Mouse (Mus musculus): ENCODE results near the gene Man2a2.

Gene Man2a2

DNA sequence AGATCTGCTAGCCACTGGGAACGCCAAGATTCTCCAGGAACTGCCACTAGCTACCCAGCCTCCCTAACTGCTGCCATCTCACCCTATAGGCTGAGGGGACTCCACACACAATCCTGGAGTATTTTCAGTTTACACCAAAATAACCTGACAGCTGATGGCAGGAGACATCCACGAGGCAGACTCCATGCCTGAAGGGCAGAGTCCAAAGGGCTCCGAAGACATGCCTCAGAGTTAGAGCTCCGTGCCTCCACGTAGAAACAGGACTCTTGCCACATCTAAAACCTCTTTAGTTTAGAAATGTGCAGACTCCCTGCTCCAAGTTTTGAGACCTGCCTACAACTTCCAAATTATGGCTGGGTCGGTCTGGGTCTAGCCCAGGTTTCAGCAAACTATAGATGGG is 29.4 kb upstream of the Man2a2 start:
- no peak for DNase-seq (ENCODE audit: low read depth, low spot score)

DNA sequence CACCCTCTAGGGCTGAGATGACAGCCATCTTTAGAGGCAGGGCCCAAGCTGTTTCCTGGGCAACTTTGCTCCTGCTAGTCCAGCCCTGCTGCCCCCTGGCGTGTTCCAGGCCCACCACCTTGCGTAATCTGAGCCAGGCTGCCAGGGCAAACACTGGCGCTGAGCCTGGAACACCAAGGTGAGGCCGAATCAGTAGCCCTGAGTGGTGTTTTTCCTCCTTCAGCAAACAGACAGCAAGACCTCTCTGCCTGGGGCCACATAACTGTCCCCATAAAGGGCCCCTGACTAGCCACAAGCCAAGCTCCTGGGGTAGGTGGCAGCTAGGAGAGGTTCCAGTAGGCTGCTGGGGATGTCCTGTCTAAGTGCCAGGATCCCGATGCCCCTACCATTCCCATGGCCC is 28.9 kb upstream of the Man2a2 start:
- no peak for DNase-seq (ENCODE audit: low read depth, low spot score)

DNA sequence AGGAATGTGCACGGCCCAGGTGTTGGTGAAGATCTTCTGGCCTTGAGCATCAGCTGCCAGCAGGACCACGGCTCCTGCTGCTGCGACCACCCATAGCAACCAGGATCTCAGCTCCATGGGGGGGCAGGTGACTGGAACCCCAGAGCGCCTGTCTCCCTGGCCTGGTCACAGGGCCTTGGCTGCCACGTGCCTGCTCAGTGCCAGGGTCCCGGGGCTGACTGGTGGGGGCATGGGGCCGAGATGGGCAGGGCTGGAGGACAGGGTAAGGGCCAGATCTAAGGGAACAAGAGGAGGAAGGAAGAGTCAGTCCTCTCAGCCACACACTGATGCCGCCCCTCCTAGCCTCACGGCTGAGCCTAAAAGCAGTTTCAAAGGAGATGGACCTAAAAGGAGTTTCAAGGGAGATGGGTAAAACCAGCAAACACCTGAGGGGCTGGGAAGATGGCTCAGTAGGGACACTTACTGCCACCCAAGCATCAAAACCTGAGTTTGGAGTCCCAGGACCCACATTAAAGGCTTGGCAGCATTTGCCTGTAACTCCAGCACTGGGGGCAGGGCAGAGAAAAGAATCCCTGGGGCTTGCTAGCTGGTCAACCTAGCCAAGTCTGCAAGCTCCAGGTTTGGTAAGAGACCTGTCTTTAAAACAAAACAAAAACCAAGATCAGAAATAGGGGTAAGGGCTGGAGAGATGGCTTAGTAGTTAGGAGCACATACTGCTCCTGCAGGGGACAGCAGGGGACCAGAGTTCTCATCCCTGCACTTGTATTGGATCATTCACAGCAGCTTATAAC is 27.7 kb upstream of the Man2a2 start:
- no peak for DNase-seq (ENCODE audit: low read depth, low spot score)

DNA sequence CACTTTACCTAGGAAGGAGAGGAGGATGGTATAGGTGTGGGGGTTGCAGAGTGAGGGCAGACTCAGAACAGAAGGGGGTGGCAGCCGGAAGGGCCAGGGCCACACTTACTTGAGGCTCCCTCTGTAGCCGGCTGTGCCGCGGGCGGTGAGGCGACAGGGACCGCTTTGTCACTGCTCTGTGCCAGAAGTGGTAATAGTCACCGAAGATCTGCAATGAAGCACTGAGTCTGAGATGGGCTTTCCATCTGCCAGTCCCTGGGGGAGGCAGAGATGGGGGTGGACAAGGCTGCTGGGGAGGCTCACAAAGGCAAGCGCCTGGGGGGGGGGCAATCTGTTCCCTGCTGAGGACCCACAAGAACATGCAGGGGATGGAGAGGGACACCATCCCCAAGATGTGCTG is 26.8 kb upstream of the Man2a2 start:
- DNase-seq (ENCODE audit: low read depth, low spot score): no peak

DNA sequence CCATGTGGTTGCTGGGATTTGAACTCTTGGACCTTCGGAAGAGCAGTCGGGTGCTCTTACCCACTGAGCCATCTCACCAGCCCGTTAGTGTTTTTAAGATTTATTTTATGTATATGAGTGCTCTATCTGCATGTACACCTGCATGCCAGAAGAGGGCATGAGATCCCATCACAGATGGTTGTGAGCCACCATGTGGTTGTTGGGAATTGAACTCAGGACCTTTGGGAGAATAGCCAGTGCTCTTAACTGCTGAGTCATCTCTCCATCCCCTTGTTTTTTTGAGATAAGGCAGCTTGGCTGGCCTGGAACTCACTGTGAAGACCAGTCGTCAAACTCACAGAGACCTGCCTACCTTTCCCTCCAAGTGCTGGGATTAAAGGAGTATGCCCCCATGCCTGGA is 25.3 kb upstream of the Man2a2 start:
- DNase-seq (ENCODE audit: low read depth, low spot score): peak; percentile 34

DNA sequence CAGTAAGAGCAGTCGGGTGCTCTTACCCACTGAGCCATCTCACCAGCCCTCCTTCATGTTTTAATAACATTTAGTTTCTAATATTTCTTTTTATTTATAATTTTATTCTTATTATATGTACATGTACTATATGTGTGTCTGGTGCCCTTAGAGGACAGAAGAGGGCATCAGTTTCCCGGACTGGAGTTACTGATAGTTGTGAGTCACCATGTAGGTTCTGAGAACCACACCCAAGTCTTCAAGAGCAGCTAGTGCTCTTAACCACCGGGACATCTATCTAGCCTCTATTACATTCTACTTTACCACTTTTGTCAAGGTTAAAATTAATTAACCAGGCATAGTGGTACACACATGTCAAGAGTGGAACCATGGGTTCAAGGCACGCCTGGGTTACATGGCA is 23.4 kb upstream of the Man2a2 start:
- no peak for DNase-seq (ENCODE audit: low read depth, low spot score)

DNA sequence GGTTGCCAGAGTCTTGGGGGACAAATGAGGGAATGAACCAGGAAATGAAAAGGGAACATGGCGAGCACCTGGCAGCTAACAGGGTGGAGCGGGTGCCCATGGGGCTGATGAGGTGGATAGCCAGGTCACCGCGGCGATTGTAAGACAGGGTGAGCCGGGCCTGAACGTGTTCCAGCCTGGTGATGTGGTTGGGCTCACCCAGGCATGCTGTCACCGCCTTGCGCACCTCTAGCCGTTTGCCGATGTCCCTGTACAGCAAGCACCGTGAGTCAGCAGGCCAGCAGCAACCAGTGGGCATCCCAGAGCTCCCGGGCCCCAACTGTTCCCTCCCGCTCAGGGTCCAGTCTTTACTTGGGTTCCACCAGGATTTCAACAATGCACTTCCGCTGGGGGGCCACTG is 20.9 kb upstream of the Man2a2 start:
- no peak for DNase-seq (ENCODE audit: low read depth, low spot score)

DNA sequence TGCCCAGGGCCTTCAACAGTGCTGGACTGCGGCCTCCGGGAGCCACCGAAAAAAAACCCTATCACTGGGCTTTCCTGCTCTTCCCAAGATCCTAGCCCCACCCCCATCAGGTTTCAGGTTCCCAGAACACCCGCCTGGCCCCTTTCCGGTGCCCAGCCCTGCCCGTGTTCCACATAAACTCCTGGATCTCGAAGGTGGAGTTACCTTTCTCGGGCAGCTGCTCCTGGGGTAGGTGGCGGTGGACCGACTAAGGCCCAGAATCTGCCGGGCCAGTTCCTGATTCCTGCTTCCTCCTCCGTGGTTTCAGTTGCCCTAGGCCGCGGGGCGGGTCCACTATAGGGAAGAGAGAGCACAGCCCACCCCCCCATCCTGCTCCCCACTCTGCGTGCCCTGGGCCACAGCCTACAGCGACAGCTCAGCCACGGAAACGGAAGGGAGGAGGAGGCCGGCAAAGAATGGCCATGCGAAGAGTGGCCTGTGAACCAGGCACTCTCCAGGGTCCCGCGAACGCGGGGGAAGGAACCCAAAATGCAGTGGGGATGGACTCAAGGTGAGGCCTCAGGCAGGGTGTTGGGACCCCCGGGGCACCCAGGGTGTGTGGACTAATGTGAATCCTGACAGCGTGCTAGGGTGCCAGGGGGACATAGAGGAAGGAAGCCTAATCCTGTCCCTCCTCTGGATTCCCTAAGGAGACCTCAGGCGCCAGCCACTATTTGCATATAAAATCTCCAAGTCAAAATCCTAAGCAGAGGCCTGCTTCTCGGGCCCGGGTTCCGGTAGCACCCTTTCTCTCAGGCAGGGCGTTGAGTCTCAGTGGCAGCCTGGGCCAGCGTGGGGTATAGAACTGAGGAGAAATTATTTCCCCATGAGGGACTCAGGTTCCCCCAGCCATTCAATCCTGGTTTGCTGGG is 16.7 kb upstream of the Man2a2 start, which contains the start of gene Fes:
Gene Fes, minus strand, starts transcription at position 314 of the 911 bp plus-strand sequence.
- DNase-seq (ENCODE audit: low read depth, low spot score): peak; percentile 36

DNA sequence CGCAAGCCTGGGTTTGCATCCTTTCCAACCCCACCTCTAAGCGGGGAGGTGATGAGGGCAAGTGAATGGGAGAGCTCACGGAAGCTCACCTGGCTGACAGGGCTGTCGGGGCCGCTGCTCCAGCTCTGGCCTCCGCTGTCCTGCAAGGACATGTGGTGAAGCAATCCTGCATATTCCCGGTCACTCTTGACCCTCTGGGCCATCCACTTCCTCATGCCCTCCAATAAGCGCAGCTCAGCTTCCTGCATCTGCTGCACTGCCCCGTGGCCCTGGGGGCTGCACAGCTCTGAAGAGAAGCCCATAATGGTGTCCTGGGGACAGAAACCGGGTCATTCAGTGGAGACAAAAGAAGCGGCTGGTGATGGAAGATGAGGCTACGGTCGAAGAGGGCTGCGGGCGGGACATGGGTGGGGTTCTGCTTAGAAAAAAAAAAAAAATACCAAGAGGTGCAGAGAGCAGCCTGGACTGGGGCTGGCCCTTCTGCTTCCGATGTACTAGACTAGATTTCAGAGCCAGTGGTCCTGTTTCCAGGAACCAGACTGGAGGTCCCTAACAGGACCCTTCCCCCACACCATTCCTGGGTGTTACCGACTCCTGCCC is 16.0 kb upstream of the Man2a2 start:
- DNase-seq (ENCODE audit: low read depth, low spot score): peak; percentile 30

DNA sequence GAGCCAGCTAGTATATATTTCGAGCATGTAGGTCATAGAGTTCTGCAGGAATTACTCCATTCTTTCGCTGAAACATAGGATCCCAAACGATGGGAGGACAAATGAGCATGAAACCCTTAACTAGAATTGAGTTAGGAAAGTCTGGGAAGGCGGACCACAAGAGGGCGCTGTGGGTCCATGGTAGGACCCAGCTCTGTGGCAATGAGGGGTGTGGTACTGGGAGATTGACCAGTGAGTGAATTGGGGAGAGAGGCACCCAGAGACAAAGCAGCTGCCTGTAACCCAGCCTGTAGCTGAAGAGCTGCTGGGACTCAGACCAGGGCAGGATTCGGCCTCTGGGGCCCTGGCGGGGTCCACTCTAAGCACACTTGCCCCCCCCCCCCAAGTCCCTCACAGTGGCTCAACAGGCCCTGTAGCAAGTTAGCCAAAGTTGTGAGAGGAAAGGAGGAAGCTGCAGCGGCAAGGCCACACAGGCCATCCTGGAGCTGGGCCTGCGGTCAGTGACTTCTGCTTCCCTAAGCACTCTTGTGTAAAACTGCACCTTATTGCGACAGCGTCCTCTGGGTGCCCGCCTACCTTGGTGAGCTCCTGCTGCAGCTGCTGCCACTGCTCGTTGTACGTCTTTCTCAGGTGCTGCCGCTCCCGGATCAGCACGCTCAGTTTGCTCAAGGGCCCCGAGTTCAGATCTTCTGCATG is 15.2 kb upstream of the Man2a2 start:
- DNase-seq (ENCODE audit: low read depth, low spot score): peak; percentile 93

DNA sequence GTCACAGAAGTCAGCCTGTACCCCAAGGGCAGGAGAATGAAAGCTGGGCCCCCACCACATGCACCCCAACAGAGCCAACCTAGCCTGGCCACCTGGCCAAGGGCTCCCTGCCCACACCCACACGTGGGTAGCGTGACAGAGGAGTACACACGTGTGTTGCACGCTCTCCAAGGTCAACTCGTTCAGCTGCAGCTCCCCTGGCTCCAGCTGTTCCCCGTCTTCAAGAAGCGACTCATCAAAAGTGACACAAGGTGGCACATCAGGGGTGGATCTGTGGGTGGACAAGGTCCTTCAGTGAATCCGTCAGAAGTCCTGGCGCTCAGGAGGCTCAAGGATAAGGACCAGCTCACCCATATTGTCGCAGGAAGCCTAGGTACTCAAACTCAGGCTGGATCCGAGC is 11.7 kb upstream of the Man2a2 start:
- no peak for DNase-seq (ENCODE audit: low read depth, low spot score)

DNA sequence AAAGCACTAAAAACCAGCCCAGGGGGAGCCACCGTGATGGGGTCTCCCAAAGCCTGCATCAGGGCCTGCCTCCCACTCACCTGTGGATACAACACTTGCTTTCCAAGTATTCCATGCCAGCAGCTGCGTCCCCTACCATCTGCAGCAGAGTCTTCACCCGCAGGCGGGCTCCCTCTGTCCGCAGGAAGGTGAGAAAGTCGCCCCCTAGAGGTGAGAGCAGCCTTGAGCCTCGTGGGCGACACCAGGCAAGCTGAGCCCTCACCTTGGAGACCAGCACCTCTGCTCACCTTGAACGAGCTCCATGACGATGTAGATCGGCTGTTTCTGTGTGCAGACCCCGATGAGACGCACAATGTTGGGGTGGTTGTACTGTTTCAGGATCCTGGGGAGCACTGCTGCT is 8.4 kb upstream of the Man2a2 start:
- peak; percentile 85 for DNase-seq (ENCODE audit: low read depth, low spot score)

DNA sequence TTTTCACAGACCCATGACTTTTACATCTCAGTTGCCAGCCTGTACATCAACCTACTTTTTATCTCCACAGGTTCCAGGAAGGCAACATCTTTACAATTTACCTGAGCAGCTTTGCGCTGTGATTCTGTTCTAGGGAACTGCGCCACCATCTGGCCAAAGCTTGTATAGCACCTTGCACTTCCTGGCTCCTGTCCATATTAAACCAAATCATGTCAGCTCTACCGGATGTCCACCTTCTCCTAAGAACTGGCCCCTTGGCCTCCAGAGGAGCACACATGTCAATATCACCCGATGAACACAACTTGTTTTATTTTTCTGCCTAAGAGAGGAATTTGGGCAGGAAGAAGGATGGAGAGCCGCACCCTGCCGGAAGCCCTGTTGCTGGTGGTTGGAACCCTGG is 6.3 kb upstream of the Man2a2 start:
- peak; percentile 79 for DNase-seq (ENCODE audit: low read depth, low spot score)

DNA sequence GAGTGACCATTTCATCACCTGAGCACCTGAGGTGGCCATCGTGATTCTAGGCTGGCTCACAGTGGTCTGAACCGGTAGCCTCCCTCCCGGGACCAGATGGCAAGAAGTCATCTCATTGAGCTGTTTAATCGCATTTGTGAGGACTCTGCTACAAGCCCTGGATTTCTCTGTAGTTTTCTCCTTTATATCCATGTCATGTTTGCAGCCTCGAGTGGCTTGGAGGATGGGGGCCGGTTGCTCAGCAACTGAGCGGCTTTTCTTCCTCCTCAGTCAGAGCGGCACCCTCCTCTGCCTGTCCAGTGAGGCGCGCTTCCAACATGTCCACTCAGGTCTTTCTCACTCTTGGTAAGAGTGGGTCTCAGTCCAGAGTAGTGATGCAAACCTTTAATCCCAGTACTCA is 5.0 kb upstream of the Man2a2 start:
- DNase-seq (ENCODE audit: low read depth, low spot score): no peak

DNA sequence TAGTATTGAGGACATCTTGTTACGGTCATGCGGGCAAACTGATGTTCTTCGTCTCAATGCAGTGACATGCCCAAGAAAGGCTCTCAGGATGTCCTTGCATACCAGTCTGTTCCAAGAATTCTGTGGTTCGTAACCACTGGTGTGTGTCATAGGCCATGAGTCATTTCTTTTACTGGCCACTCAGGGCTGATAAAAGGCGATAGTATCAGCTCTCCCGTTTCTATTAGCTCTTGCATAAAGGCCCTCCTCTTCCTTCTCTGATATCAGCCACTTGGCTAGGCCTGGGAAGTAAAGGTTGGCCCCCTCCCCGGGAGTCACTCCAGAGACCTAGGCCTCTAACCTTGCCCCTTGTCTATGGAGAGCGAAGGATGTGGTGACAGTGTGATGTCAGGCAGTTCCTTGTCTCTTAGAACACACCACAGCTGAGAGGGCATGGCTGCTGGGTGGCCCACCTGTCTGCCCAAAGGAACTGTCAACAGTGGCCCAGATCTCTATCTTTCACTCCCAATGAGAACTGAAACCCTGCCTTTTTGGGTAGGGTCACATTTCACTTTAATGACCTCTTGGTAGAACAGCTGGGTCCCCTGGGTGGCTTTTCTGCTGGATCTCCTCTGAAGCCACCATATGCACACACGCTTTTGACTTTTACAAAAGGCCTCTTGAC is 4.3 kb upstream of the Man2a2 start:
- DNase-seq (ENCODE audit: low read depth, low spot score): no peak

DNA sequence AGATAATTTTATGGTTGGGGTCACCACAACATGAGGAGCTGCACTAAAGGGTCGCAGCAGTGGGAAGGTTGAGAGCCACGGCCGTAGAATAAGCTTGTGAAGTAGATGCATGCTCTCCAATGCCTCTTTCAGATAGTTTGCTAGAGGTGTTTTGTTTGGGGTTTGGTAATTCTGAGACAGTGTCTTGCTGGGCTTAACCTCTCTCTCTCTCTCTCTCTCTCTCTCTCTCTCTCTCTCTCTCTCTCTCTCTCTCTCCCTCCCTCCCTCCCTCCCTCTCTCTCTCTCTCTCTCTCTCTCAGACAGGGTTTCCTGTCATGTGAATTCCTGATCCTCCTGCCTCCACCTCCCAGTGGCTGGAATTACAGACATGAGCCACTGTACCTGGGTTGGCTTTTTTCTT is 3.6 kb upstream of the Man2a2 start:
- DNase-seq (ENCODE audit: low read depth, low spot score): no peak

DNA sequence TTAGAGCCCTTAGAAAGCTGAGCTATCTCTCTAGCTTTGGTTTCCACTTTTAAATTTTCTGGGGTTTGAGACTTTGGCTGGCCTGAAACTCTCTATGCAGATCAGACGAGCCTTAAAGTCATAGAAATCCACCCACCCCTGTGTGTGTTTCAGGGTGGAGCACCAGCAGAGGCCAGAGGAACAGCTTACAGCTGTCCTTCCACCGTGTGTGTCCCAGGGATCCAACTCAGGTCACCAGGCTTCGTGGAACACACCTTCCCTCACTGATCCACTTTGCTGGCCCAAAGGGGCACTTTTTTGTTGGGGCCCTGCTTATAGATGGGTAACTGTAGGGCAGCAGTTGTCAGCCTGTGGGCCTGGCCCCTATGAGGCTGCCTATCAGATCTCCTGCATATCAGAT is 3.1 kb upstream of the Man2a2 start:
- DNase-seq (ENCODE audit: low read depth, low spot score): no peak

DNA sequence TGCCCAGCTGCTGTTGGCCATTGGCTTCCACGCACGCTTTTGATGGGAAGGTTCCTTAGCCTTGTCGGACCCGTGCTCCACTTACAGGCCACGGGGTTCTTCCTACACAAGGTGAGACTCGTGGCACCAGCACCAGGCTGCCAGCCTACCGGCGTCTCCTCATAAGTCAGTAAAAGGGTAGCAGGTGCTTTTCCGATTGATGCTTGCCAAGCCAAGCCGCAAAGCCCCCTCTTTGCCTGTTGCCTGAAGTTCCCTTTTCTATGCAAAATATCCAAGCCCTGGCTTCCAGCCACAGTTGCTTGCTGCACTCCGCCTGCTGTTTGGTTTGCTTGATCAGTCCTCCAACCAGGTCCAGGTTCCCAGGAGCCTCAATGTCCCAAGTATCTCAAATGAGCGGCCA is 2.7 kb upstream of the Man2a2 start:
- DNase-seq (ENCODE audit: low read depth, low spot score): no peak

DNA sequence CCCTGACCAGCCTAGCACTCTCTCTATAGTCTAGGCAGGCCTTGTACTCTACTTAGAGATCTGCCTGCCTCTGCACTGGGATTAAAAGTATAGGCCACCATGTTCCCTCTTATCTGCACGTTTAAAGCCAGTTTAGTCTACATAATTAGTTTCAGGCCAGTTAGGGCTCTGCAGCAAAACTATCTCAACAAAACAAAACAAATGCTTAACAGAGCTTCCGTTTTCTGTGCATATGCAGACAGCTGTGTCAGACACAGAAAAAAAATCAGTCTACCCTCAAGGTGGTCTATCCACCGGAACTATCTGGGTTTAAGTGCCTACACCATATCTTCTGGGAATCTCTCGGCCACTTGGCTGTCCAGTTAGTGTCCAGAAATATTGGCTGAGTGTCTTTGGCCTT is 2.2 kb upstream of the Man2a2 start:
- DNase-seq (ENCODE audit: low read depth, low spot score): no peak

DNA sequence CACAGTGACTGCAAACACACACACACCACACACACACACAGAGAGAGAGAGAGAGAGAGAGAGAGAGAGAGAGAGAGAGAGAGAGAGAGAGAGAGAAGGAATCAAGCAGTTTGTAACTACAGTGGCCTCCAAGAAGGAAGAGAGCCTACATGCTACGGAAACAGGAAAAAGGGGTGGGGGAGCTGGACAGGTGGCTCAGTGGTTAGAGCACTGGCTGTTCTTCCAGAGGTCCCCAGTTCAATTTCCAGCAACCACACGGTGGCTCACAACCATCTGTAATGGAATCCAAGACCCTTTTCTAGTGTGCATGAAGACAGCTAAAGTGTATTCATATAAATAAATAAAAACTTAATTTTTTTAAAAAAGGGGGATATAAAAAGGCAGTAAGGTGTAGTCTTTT is 1.5 kb upstream of the Man2a2 start:
- DNase-seq (ENCODE audit: low read depth, low spot score): no peak

DNA sequence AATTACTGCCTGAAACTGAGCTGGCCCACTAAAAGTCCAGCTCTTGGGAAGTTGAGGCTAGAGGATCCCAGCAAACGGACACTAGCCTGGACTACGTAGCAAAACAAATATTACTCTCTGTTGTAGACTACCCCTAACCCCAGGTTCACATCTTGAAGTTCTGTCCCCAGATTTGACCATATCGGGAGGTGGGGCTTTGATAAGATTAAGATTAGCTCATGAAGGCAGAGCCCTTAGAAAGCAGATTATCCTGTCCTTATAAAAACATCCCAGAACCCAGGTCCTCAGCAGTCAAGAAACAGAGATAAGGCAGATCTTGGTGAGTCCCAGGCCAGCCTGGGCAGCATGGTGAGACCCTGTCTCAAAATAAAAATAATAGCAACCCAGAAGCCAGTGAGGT is 991 bp upstream of the Man2a2 start:
- DNase-seq (ENCODE audit: low read depth, low spot score): no peak

Data from ZHBTc4 (cell line).